Mouse (Mus musculus): ENCODE measurements at regions not wholly inside any gene's neighbourhood (a gene's known extent, or its start where the extent isn't known, plus 50 kb on each side); places are given as distances from the start of the nearest gene placed in this dataset.
A peak's percentile ranks its signal among the peaks of the same experiment; 100 is the strongest.

DNA sequence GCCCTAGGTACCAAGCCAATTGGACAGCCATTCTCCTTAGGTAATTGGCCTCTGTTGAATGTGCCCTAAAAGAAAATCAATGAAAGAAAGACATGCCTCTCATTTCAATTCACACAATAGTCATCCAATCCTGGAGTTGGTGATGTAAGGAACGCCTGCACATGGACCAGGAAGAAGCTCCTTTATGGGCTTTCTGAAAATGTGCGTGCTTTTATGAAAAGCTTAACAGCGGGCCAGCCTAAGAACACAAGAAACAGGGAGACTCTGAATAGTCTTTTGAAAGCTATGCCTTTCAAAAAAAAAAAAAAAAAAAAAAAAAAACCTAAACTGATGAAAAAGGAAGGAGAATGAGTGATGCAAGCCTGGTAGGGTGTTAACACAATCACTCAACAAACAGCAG, 183.1 kb downstream of the Pcdh19 start:
- no peak for DNase-seq

GRCm38 (mm10) chrX:133461867-133462266, 226.9 kb downstream of the Pcdh19 start:
- DNase-seq: no peak

GRCm38 (mm10) chrX:133447417-133447816, 241.4 kb downstream of the Pcdh19 start:
- DNase-seq: no peak

- no peak for DNase-seq
These were observed 286.3 kb downstream of the Pcdh19 start for GRCm38 (mm10) chrX:133402446-133402845.

DNA sequence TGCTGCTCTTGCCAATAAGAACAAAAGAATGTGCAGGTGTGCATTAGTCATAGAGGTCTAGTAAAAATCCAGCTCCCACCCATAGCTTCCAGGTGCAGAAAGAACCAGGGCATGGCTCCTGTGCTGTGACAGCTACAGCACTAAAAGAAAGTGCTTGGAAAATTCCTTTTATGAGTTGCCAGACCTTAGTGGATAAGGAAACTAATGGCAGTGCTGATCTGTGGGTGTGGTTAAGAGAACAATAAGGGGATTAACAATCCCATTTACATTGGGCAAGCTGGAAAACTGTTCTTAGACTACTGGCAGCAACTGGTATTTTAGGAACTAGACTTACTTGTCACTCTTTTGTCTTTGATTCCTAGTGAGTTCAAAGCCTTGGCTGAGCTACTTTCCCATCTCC, 301.0 kb downstream of the Pcdh19 start:
- DNase-seq: no peak

- no peak for DNase-seq
These were observed 314.8 kb downstream of the Pcdh19 start for GRCm38 (mm10) chrX:133373960-133374359.

GRCm38 (mm10) chrX:133373047-133373446, 315.7 kb downstream of the Pcdh19 start:
- no peak for DNase-seq

DNA sequence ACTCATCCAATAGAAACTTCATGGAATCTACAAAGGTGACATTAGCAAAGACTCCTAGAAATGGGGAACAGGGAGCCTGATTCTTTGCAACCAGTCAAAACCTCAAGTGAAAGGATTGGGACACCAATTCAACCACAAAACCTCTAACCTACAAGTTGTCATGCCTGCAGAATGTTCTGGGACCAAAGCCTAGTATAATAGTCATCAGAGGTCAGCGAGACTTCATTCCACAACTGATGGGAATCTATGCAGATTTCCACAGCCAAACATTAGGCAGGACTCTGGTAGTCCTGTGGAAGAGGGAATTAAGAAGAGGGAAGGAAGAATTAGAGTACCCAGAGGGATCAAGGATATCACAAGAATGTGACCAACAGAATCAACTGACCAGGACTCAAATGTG, 316.4 kb downstream of the Pcdh19 start:
- peak; percentile 4 for DNase-seq

DNA sequence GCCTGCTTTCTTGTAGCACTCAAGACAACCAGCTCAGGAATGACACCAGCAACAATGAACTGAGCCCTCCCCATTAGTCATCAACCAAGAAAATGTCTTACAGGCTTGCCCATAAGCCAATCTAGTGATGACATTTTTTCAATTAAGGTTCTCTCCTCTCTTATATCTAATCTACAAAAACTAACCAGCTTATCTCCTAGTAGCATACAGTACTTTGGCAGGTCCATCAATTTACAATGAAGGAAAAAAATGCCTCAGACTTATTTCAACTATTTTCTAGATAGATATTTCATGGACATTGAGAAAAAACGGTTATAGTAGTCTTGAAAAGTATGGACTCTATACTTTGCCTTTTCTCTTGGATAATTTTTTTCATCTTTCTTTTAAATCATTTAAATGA, 328.0 kb downstream of the Pcdh19 start:
- DNase-seq: no peak

Measured in adrenal gland, postnatal 14 days (tissue).